Mouse (Mus musculus) CD4-positive, CD25-positive, alpha-beta regulatory T cell, adult 4 months (primary cell): ENCODE results near the gene Hoxd3. TPM values are rescaled to one million over a fixed set of nuclear protein-coding genes. Genes with fewer than 3 reads are reported as not detected.

ENCODE experiments used
- ATAC-seq: one replicate; pipeline ENCODE4 v1.8.0; 2017
- polyA plus RNA-seq, 2 experiments: library from polyadenylated mRNA; unstranded; fragments of 100-300 nt; shearing (Covaris generic); gene quantifications; one replicate each; pipeline ENCODE4 v1.2.1; 2017

Hoxd3 gene
- polyA plus RNA-seq, 2 experiments from 2014 or later: not detected

GRCm38 (mm10) chr2:74730331-74730730 lies 18.6 kb downstream of the Hoxd3 start:
- no peak for ATAC-seq

- ATAC-seq: no peak
Measured at GRCm38 (mm10) chr2:74731055-74731454, 19.3 kb downstream of the Hoxd3 start.

- no peak for ATAC-seq
Measured at GRCm38 (mm10) chr2:74731799-74732512, 20.2 kb downstream of the Hoxd3 start.

- ATAC-seq: no peak
Measured at GRCm38 (mm10) chr2:74732513-74733316, 21.0 kb downstream of the Hoxd3 start.

GRCm38 (mm10) chr2:74733317-74733661 lies 21.6 kb downstream of the Hoxd3 start:
- ATAC-seq: no peak

DNA sequence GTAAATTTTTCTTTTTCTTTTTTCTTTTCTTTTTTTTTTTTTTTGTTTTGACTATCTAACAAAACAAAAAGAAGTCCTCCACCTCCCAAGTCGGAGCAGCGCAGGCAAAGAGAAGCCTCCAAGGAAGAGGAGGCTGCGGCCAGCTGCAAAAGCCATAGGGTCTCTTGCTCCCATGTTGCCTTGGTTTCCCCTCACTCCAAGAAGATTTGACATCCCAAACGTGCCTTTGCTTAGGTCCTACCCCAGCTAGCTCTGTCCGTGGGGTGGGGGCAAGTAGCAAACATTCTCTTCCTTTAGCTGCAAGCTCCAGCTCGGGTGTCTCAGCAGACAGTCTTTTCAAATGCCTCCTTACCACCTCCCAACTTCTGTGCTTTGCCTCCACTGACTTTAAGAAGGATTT lies 22.0 kb downstream of the Hoxd3 start:
- ATAC-seq: no peak

DNA sequence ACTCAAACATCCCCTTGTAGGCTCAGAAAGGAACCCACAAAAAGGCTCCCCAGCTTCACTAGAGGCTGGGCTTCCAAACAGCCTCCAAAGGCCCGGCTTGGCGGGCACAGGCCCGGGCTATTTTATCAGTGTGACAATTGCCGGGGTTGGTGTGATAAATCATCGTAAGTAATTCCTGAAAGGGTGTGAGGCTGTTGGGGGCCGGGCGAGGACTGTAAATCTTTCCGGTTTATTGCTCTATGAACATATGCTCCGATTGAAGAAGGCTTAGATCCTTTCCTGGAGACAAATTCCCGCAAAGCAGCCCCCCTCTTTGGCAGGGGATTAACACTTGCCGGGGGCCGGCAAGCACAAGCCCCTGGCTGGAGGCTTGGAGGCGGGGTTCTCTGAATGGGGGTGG lies 22.7 kb downstream of the Hoxd3 start:
- no peak for ATAC-seq

DNA sequence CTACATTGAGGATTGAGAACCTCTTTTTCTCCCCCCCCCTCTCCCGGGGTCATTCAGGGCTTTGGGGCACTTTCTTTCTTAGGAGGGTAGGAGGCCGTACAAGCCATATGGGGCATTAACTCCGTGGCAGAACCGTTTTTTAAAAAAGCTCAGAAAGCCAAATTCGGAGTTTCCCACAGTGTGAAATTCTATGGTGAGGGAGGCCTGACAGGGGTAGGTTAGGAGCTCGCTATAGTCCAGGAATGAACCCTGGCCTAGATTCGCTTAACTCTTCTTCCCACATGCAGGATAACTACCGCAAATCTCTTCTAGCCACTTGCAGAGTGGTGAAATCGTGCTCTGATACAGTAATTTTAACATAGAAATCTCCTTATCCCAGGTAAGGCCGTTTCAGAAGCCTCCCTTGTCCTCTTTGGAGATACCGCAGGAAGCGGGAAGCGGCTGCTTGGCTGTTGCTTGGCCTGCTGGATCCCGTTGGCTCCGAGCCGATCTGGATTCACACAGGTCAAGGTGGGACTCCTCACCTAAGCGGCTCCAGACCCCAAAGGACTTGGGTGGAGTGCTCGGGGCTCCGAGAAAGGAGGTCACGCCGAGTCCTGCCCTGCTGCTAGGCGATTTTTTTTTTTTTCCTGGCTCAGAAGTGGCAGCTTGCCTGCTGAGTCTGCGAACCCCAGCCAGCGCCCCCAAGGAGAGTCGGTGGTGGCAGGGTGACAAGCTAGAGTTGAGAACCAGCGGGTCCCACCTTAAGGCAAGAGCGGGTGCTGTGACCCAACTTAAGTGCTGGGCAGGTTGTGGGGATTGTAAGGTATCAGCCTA lies 23.5 kb downstream of the Hoxd3 start:
- ATAC-seq: no peak

GRCm38 (mm10) chr2:74735851-74736687 lies 24.3 kb downstream of the Hoxd3 start:
- no peak for ATAC-seq

DNA sequence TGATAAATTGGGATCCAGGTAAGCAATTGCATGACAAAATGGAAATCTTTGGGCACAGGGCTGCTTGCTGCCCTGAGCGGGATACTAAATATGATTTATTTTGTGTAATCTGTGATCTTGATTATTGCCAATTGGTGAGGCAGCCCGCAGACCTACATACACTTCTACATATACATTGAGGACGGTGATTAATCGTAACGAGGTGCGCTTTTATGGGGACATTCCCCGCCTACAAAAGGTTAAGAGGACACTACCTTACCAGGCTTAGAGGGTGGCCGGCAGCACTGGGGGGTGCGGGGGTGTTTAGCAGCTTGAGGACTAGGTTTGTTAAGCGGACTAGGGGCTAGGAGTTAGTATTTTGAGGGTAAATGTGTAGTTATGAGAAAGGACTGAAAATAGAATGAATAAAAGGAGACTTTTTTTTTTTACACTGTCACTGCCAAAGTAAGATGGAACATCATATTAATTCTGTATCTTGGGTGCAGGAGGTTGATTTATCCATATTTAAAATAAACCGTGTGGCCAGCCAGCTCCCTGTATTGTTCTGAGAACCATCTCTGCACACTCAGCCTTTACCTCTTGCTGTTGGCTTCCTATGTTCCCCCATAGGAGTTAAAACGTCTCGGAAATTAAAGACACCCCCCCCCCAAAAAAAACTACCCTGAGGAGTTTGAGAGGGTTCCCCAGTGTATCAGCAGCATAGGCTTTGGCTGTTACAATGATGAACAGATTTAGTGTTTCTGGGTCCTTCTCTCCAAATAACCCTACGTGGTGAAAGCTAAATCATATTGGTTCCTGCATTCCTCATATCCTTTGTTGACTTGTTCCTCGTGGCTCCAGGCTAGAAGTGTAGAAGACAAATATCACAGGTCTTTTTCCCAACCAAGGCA lies 25.2 kb downstream of the Hoxd3 start:
- no peak for ATAC-seq

DNA sequence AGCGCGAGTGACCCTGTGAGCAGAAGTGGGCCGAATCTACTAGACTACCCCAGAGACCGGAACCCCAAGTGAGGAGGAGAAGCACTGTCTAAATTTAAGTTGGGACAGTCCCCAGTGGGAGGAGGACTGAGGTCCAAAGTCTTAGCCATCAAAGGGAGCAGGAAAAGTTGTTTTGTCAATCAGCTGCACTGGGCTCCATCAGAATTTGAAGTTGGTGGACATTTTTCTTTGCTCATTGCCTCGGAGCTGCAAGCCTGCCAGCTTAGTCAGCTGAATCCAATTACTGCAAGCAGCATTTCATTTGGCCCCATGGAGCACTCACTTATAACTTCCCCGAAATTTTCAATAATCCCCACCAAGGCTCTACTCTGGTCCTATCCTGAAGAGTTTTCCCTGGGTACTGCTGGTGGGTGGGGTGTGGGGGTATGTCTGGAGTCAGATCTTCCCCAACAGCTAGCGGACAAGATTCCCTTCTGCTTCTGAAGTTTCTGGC lies 25.9 kb downstream of the Hoxd3 start:
- ATAC-seq: no peak

- ATAC-seq: no peak
Measured at GRCm38 (mm10) chr2:74738623-74739475, 27.1 kb downstream of the Hoxd3 start.

DNA sequence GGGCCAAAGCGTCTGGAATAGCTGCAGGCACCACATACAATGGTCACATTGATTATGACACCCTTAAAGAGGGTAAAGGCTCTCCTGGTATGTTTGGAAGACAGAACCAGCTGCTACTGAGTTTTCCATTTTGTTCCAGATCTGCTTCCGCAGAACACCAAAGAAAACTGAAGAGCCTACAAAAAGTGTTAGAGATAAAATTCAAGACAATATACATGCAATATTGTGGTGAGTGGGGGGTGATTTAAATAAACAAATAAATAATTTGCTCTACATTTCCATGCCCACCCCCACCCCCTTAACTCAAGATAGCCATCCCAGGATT lies 27.7 kb downstream of the Hoxd3 start:
- ATAC-seq: no peak

DNA sequence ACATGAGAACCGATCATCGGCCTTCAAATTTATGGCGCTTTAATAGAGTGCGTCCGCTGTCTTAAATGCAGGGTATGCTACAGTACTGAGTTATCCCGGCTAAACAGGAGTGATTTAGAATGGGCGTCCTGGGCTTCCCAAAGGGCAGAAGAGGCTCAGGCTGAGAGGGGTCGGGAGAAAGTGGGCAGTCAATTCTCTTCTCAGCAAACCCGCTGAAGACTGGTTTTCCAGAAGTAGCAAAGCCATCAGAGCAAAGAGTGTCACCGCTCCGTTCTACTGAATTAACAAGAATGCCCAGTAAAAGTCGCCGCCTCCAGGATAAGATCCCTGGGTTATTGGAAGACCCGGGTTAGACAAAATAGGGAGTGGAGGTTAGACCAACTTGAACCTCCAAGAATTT lies 28.1 kb downstream of the Hoxd3 start:
- ATAC-seq: no peak

DNA sequence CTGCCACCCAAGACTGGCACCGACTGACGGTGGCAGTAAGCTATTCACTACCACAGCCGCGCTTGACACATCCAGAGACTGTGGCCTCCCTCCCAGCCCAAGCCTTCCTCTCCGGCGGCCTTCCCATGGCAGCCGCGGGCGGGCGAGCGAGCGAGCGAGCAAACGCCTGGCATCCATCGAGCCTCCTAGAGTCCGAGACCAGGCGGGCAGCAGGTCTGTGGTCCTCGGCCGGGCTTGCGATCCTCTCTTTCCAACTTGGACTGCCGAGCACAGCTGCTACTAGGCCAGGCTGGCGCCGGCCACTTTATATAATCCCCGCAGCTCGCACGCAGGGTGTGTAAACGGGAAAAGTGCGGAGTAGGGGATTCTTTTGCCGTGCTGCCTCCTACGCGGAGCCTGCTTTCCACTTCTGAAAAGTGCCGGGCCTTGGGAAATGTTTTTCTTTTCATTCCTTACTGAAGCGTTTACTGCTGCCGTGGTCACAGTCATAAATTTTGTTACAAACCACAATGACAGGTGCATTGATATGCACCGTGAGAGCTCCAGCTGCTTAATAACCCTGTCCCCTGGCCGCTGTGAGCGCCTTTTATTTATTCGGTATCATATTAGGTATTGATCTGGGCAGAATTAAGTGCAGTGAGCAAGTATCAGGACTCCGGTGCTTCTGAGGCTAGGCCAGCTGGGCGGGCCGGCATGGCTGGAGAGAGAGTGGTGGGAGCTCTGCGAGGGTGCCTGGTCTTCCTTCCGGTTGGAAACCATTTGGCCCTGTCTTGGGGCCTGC lies 28.8 kb downstream of the Hoxd3 start:
- ATAC-seq: no peak

DNA sequence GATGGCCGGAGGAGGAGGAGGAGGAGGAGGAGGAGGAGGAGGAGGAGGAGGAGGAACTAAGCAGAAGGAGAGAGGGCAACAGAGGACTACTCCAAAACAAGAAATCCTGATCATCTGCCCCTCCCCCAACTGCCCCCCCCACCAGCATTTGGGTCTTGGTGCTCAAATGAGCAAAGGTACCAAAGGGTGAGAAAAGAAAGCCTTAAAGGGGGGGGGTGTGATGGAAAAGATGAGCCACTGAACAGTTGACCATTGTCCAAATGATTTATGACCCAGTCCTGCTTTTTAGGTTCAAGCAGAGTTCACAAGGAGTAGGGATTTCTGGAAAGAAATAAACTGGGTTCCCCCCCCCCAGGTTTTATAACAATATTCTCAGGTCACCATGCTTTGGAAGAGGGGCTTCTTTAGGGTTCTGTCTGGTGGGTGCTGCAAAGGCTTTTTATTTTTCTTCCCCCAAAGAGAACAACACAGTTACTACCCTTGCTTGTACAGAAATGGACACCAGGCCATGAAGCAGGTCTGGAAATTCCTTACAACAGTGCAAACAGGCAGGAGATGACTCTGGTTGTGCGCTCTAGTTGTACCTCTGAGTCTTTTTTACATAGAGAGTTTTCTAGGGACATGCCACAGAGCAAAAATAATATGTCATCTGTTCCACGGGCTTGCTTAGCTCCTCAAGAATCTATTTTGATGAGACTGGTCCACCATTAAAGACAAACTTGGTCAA lies 29.7 kb downstream of the Hoxd3 start:
- no peak for ATAC-seq

DNA sequence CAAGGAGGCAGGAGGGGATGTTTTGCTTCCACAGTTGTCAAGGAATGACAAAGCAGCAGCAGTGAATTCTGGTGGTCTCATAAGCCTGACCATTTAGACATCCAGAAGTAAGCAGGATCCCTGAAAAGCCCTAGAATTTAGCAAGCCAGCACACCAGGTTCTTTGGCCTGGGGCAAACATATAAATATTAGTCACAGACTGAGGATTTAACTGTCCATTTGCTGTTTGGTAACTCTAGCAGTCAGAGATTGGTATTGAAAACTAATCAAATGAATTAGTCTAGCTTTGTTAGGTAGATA lies 30.2 kb downstream of the Hoxd3 start:
- no peak for ATAC-seq

- no peak for ATAC-seq
Measured at GRCm38 (mm10) chr2:74745540-74746297, 34.0 kb downstream of the Hoxd3 start.
